9 mouse cellular contexts compared by ENCODE assay signal in genomic region chr16:44617041-44617440, GRCm38 (mm10). TPM values are rescaled to one million over a fixed set of nuclear protein-coding genes. Genes with fewer than 3 reads are reported as not detected.
DNase-seq lines count a peak whose midpoint lies in the region; ATAC-seq lines count a peak whose summit lies in the region.
"Had no signal": no experiment of that assay in that cellular context is flagged by ENCODE, and none has a peak within 500 bp of the region (broad histone marks: within the 10 kb centered on the region; RNA-seq: fewer than 3 reads in every experiment).

No protein-coding gene starts in this region.

- no peaks in the 10 kb centered on the region for H3K9me3 ChIP-seq in heart, embryonic 14.5 days (ENCODE audit: control insufficient read depth, low read length)
- no peaks in the 10 kb centered on the region for H3K9me3 ChIP-seq in midbrain, embryonic 15.5 days
- H3K9me3 ChIP-seq in midbrain, embryonic 10.5 days (replicated peaks) = no peaks in the 10 kb centered on the region
- no peaks in the 10 kb centered on the region for H3K9me3 ChIP-seq in forebrain, embryonic 16.5 days (ENCODE audit: control insufficient read depth, low read length)
- no peaks in the 10 kb centered on the region for H3K9me3 ChIP-seq in stomach, embryonic 16.5 days (replicated peaks; ENCODE audit: control insufficient read depth, low read length)

- 70% methylated on average over 6 of the region's 6 CpGs for WGBS in heart, embryonic 14.5 days
- 78% methylated on average over 6 of the region's 6 CpGs for WGBS in midbrain, embryonic 15.5 days
- WGBS in midbrain, embryonic 10.5 days = 89% methylated on average over 6 of the region's 6 CpGs
- WGBS in forebrain, embryonic 16.5 days = 44% methylated on average over 6 of the region's 6 CpGs
- 62% methylated on average over 6 of the region's 6 CpGs for WGBS in stomach, embryonic 16.5 days

- H3K27ac ChIP-seq in heart, embryonic 14.5 days (replicated peaks in 1 of 2; ENCODE audit: control insufficient read depth in 1 of 2, insufficient read depth in 1 of 2, low read depth in 2 of 2, low read length in 2 of 2) = peak overlapping the region; percentile 62 to 66
- peak overlapping the region; percentile 37; the same call in 1 of the 2 replicates for H3K27ac ChIP-seq in midbrain, embryonic 15.5 days
- H3K27ac ChIP-seq in midbrain, embryonic 10.5 days (replicated peaks) = no peak overlapping the region
- peak overlapping the region; percentile 81 for H3K27ac ChIP-seq in forebrain, embryonic 16.5 days (ENCODE audit: low read length)
- H3K27ac ChIP-seq in stomach, embryonic 16.5 days (ENCODE audit: low read length) = peak overlapping the region; percentile 72; the same call in 1 of the 2 replicates

- no peaks in the 10 kb centered on the region for H3K27me3 ChIP-seq in heart, embryonic 14.5 days (ENCODE audit: control insufficient read depth, insufficient read depth, low read length)
- no peaks in the 10 kb centered on the region for H3K27me3 ChIP-seq in midbrain, embryonic 15.5 days (replicated peaks)
- peaks cover 7% of the 10 kb centered on the region; the same call in 1 of the 2 replicates for H3K27me3 ChIP-seq in midbrain, embryonic 10.5 days (ENCODE audit: low read depth, poor library complexity, severe bottlenecking)
- H3K27me3 ChIP-seq in forebrain, embryonic 16.5 days (replicated peaks; ENCODE audit: control insufficient read depth, insufficient read depth, low read length) = no peaks in the 10 kb centered on the region
- H3K27me3 ChIP-seq in stomach, embryonic 16.5 days (ENCODE audit: control insufficient read depth, insufficient read depth, low read length) = no peaks in the 10 kb centered on the region
- H3K27me3 ChIP-seq: CH12.LX had no signal

- no peak for DNase-seq in heart, adult 8-10 months (ENCODE audit: low spot score)
- DNase-seq in midbrain, embryonic 10.5 days (ENCODE audit: low spot score) = no peak
- no peak for DNase-seq in right cerebral cortex, adult 2 months (ENCODE audit: low spot score in 2 of 2)
- DNase-seq in ovary, postnatal 14 days (ENCODE audit: low spot score) = no peak

- no peak for ATAC-seq in heart, embryonic 14.5 days (ENCODE audit: insufficient number of reproducible peaks, insufficient read depth, low FRiP score, low read depth)
- ATAC-seq in midbrain, embryonic 15.5 days (replicated peaks) = no peak
- peak; percentile 30 for ATAC-seq in forebrain, embryonic 16.5 days
- no peak for ATAC-seq in stomach, embryonic 16.5 days (ENCODE audit: insufficient read depth, low FRiP score)

- H3K4me3 ChIP-seq in heart, embryonic 14.5 days (ENCODE audit: control insufficient read depth in 1 of 2, insufficient read depth in 1 of 2, low read depth in 1 of 2, low read length in 2 of 2) = no peak overlapping the region
- H3K4me3 ChIP-seq in midbrain, embryonic 15.5 days = no peak overlapping the region
- no peak overlapping the region for H3K4me3 ChIP-seq in midbrain, embryonic 10.5 days
- no peak overlapping the region for H3K4me3 ChIP-seq in forebrain, embryonic 16.5 days (replicated peaks; ENCODE audit: low read length)
- no peak overlapping the region for H3K4me3 ChIP-seq in stomach, embryonic 16.5 days (replicated peaks; ENCODE audit: low read length)

- no peak overlapping the region for H3K4me2 ChIP-seq in heart, embryonic 14.5 days (ENCODE audit: low read length)
- no peak overlapping the region for H3K4me2 ChIP-seq in midbrain, embryonic 15.5 days
- no peak overlapping the region for H3K4me2 ChIP-seq in forebrain, embryonic 16.5 days (ENCODE audit: low read length)
- H3K4me2 ChIP-seq in stomach, embryonic 16.5 days (ENCODE audit: low read depth, low read length) = no peak overlapping the region

- no peaks in the 10 kb centered on the region for H3K36me3 ChIP-seq in heart, embryonic 14.5 days (ENCODE audit: control insufficient read depth, insufficient read depth, low read length)
- no peaks in the 10 kb centered on the region for H3K36me3 ChIP-seq in midbrain, embryonic 15.5 days (replicated peaks)
- H3K36me3 ChIP-seq in midbrain, embryonic 10.5 days = no peaks in the 10 kb centered on the region
- no peaks in the 10 kb centered on the region for H3K36me3 ChIP-seq in forebrain, embryonic 16.5 days (ENCODE audit: control insufficient read depth, insufficient read depth)
- H3K36me3 ChIP-seq in stomach, embryonic 16.5 days (ENCODE audit: control insufficient read depth, insufficient read depth, low read length) = no peaks in the 10 kb centered on the region

- peaks cover 9 to 23% of the 10 kb centered on the region in 2 experiments for H3K4me1 ChIP-seq in heart, embryonic 14.5 days (ENCODE audit: control insufficient read depth in 2 of 2, insufficient read depth in 2 of 2, low read length in 2 of 2)
- peaks cover 6% of the 10 kb centered on the region; the same call in 1 of the 2 replicates for H3K4me1 ChIP-seq in midbrain, embryonic 15.5 days
- H3K4me1 ChIP-seq in midbrain, embryonic 10.5 days = peaks cover 18% of the 10 kb centered on the region
- peaks cover 29% of the 10 kb centered on the region for H3K4me1 ChIP-seq in forebrain, embryonic 16.5 days (replicated peaks; ENCODE audit: control insufficient read depth, insufficient read depth, low read length)
- peaks cover 16% of the 10 kb centered on the region for H3K4me1 ChIP-seq in stomach, embryonic 16.5 days (ENCODE audit: control insufficient read depth, insufficient read depth, low read length)

- H3K9ac ChIP-seq in heart, embryonic 14.5 days (ENCODE audit: low read length) = no peak overlapping the region
- no peak overlapping the region for H3K9ac ChIP-seq in midbrain, embryonic 15.5 days
- H3K9ac ChIP-seq in forebrain, embryonic 16.5 days (replicated peaks; ENCODE audit: low read depth, low read length) = no peak overlapping the region
- H3K9ac ChIP-seq in stomach, embryonic 16.5 days (ENCODE audit: low read length) = no peak overlapping the region

RNA-seq across cellular contexts. Expression of gene Boc, which starts 58.3 kb away (rescaled TPM):
- 6.0 and 7.6 TPM in 2 replicates for polyA plus RNA-seq in heart, embryonic 14.5 days (2014; fragmentation: Nextera tagmentation; extraction: Ambion mirVana)
- total RNA-seq in heart, adult 8-10 months (2022) = 1 to 10 TPM; 3.5 to 4.0 (median 3.8) TPM
- polyA plus RNA-seq in midbrain, embryonic 15.5 days (2015; fragmentation: Nextera tagmentation; extraction: Ambion mirVana) = 11.7 and 15.8 TPM in 2 replicates
- 30.8 and 37.1 TPM in 2 replicates for polyA plus RNA-seq in midbrain, embryonic 10.5 days (2016; fragmentation: Nextera tagmentation; extraction: Ambion mirVana)
- polyA plus RNA-seq in forebrain, embryonic 16.5 days (2015; fragmentation: Nextera tagmentation; extraction: Ambion mirVana) = 15.2 and 17.6 TPM in 2 replicates
- polyA plus RNA-seq in stomach, embryonic 16.5 days (2015; fragmentation: Nextera tagmentation; extraction: Ambion mirVana) = 16.9 and 17.9 TPM in 2 replicates
